Mouse (Mus musculus) cerebellum, adult 2 months (tissue): ENCODE data around the gene Aff3.

Experiments used
- CTCF ChIP-seq: fragments of 200-500 bp; IDR thresholded peaks from 2 replicates; pipeline ENCODE4 v1.5.1; 2011; ENCODE audit warnings: low read depth, mild to moderate bottlenecking, control low read depth, low read length, moderate library complexity, borderline replicate concordance; ENCODE audit not compliant: insufficient read depth
- POLR2A ChIP-seq: fragments of 200-500 bp; IDR thresholded peaks from 2 replicates; pipeline ENCODE4 v1.6.1; 2011; ENCODE audit warnings: low read length, control low read depth, borderline replicate concordance; ENCODE audit not compliant: insufficient read depth

DNA sequence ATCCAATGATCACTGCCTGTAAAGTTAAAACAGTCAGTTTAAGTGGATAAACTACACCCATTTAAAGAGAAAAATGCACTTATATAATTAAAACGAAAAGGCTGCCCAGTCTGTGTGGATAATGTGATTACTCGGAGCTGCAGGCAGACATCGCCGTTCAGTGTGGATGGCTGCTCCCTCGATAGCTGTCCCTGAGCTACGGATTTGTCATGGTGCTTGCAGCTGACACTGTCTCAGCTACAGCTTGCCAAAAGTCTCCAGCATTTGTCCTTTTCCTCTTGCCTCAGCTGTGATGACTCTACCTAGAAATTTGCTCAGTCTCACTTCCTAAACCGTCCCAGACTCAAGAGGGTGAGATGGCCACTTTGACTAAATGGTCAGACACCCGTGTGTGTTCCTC is 401.5 kb downstream of the Aff3 start:
- TF ChIP-seq POLR2A (no peak), CTCF (no peak)
